ENCODE assay signal across 17 mouse cellular contexts in the genomic region with DNA sequence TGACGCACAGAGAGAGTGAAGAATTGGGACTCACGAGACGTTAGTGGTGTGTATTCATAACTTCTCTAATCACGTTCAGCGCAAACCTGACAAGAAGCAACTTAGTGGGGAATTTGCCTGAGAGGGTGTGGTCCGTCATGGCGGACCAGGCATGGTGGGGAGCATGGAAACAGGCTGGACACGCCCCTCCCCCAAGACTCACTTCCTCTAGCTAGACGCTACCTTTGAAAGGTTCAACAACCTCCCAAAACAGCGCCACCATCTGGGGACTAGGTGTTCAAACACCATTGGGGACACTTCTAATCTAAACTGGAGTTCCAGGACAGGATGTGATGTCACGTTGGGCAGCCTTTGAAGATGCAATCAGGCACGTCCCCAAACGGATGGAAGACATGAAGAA. TPM values are rescaled to one million over a fixed set of nuclear protein-coding genes. Genes with fewer than 3 reads are reported as not detected.
DNase-seq lines count a peak whose midpoint lies in the region; TF ChIP-seq lines count a peak whose summit lies in the region.
"Had no signal": no experiment of that assay in that cellular context is flagged by ENCODE, and none has a peak within 500 bp of the region (broad histone marks: within the 10 kb centered on the region; RNA-seq: fewer than 3 reads in every experiment).

No protein-coding gene starts in this region.

- no peaks in the 10 kb centered on the region for H3K27me3 ChIP-seq in ES-Bruce4 (ENCODE audit: control insufficient read depth, insufficient read depth, low read length, poor library complexity, severe bottlenecking)
- no peaks in the 10 kb centered on the region for H3K27me3 ChIP-seq in thymus, adult 2 months (ENCODE audit: control insufficient read depth, insufficient read depth, low read length)
- H3K27me3 ChIP-seq: forebrain, embryonic 15.5 days; liver, embryonic 13.5 days; lung, embryonic 15.5 days; megakaryocyte, embryonic 14.5 days; midbrain, embryonic 15.5 days had no signal

- no peak overlapping the region for H3K4me3 ChIP-seq in ES-Bruce4 (ENCODE audit: low read depth, low read length)
- H3K4me3 ChIP-seq in thymus, adult 2 months (ENCODE audit: control insufficient read depth, insufficient read depth, low read length) = no peak overlapping the region
- H3K4me3 ChIP-seq: erythroblast, embryonic 14.5 days; forebrain, embryonic 15.5 days; liver, embryonic 13.5 days; lung, embryonic 15.5 days; megakaryocyte, embryonic 14.5 days; midbrain, embryonic 15.5 days had no signal

- no peak for TF ChIP-seq POLR2A in ES-Bruce4 (IDR thresholded peaks at IDR 0.05; ENCODE audit: insufficient read depth, low read length)
- no peak for TF ChIP-seq POLR2A in thymus, adult 2 months (IDR thresholded peaks at IDR 0.05; ENCODE audit: control insufficient read depth, extremely low read depth, insufficient read depth, low read length, poor library complexity)

- 78% methylated on average over 13 of the region's 13 CpGs for WGBS in thymus, adult 2 months

- peak; percentile 11 for TF ChIP-seq CTCF in ES-Bruce4 (IDR thresholded peaks at IDR 0.05; ENCODE audit: low read depth, low read length)
- TF ChIP-seq CTCF in thymus, adult 2 months (IDR thresholded peaks at IDR 0.05; ENCODE audit: borderline replicate concordance, control insufficient read depth, extremely low read depth, insufficient read depth, low read length, poor library complexity) = no peak

- H3K27ac ChIP-seq in ES-Bruce4 (ENCODE audit: insufficient read depth, low read length) = no peak overlapping the region
- no peak overlapping the region for H3K27ac ChIP-seq in thymus, adult 2 months (ENCODE audit: control insufficient read depth, insufficient read depth, low read length)
- H3K27ac ChIP-seq: forebrain, embryonic 15.5 days; liver, embryonic 13.5 days; lung, embryonic 15.5 days; midbrain, embryonic 15.5 days had no signal

- no peak for TF ChIP-seq EP300 in ES-Bruce4 (IDR thresholded peaks at IDR 0.05; ENCODE audit: insufficient read depth, low read depth, low read length)

- no peaks in the 10 kb centered on the region for H3K36me3 ChIP-seq in ES-Bruce4 (ENCODE audit: control insufficient read depth, insufficient read depth, low read length, poor library complexity, severe bottlenecking)
- H3K36me3 ChIP-seq in thymus, adult 2 months (ENCODE audit: control insufficient read depth, insufficient read depth, low read length) = no peaks in the 10 kb centered on the region
- H3K36me3 ChIP-seq: forebrain, embryonic 15.5 days; liver, embryonic 13.5 days; lung, embryonic 15.5 days; midbrain, embryonic 15.5 days had no signal

- DNase-seq in kidney, postnatal 4 days = peak; percentile 1 to 6
- DNase-seq in kidney, adult 18-20 months = no peak
- peak; percentile 89 for DNase-seq in ZHBTc4 (ENCODE audit: low read depth, low spot score)
- peak; percentile 66 for DNase-seq in testis, postnatal 14 days (ENCODE audit: low spot score)
- DNase-seq in thymus, adult 2 months = no peak
- DNase-seq in neural tube, embryonic 10.5 days (ENCODE audit: extremely low spot score, low spot score) = no peak
- DNase-seq: cerebellum, adult 11 months; liver, embryonic 13.5 days; right cerebral cortex, adult 18-20 months; spleen, adult 18-20 months; thymus, postnatal 25 days had no signal

- H3K4me1 ChIP-seq in ES-Bruce4 (ENCODE audit: control insufficient read depth, insufficient read depth, low read length) = no peaks in the 10 kb centered on the region
- H3K4me1 ChIP-seq in thymus, adult 2 months (replicated peaks; ENCODE audit: control insufficient read depth, insufficient read depth, low read length) = no peaks in the 10 kb centered on the region
- H3K4me1 ChIP-seq: forebrain, embryonic 15.5 days; liver, embryonic 13.5 days; lung, embryonic 15.5 days; megakaryocyte, embryonic 14.5 days; midbrain, embryonic 15.5 days had no signal

- H3K9ac ChIP-seq in ES-Bruce4 (ENCODE audit: low read depth, poor library complexity, severe bottlenecking) = no peak overlapping the region
- H3K9ac ChIP-seq: forebrain, embryonic 15.5 days; liver, embryonic 13.5 days; lung, embryonic 15.5 days; midbrain, embryonic 15.5 days had no signal

- H3K9me3 ChIP-seq in ES-Bruce4 (replicated peaks; ENCODE audit: control insufficient read depth, insufficient read depth, low read length, poor library complexity, severe bottlenecking) = peaks cover 3% of the 10 kb centered on the region; the same call in 1 of the 2 replicates
- H3K9me3 ChIP-seq: forebrain, embryonic 15.5 days; lung, embryonic 15.5 days; midbrain, embryonic 15.5 days had no signal

RNA-seq across cellular contexts. Expression of gene Hsbp1, which starts 48.8 kb away (rescaled TPM):
- 140 and 152 TPM in 2 replicates for polyA plus RNA-seq in ES-Bruce4 (2011; ENCODE audit: insufficient read depth, insufficient read length, low read depth, missing spikeins)
- 98.3 and 103 TPM in 2 replicates for polyA plus RNA-seq in thymus, adult 2 months (2012; rRNA removed)

Comparison
In these comparisons a context has a peak if more than half of its experiments do, and no peak if none do; other contexts are left out.
1. DNase-seq: peak in kidney, postnatal 4 days (2 of 2), ZHBTc4 (single experiment) and testis, postnatal 14 days (single experiment); none in kidney, adult 18-20 months (single experiment), thymus, adult 2 months (single experiment) and neural tube, embryonic 10.5 days (single experiment).